Mouse (Mus musculus) cortical plate, adult 2 months (tissue): ENCODE measurements around the gene Bmpr2.

Experiments
- CTCF ChIP-seq: fragments of 200-500 bp; IDR thresholded peaks from 2 replicates; pipeline ENCODE4 v1.5.1; 2011; ENCODE audit warnings: mild to moderate bottlenecking, control low read depth, low read length; ENCODE audit not compliant: insufficient read depth; ENCODE audit errors: extremely low read depth
- POLR2A ChIP-seq: fragments of 200-500 bp; IDR thresholded peaks from 2 replicates; pipeline ENCODE4 v1.6.1; 2011; ENCODE audit warnings: mild to moderate bottlenecking, low read length, control low read depth; ENCODE audit not compliant: insufficient read depth; ENCODE audit errors: extremely low read depth

GRCm38 (mm10) chr1:59901082-59901876 lies 138.1 kb downstream of the Bmpr2 start:
- TF ChIP-seq CTCF (no peak), POLR2A (no peak)
